Mouse (Mus musculus) ES-Bruce4 (cell line): ENCODE measurements around the gene Zfp729a.

Experiments
- CTCF ChIP-seq: IDR thresholded peaks from one replicate; pipeline ENCODE4 v1.8.1; 2011; ENCODE audit warnings: low read depth, low read length
- EP300 ChIP-seq: IDR thresholded peaks from 2 replicates; pipeline ENCODE4 v1.6.1; 2011; ENCODE audit warnings: low read depth, low read length; ENCODE audit not compliant: insufficient read depth
- POLR2A ChIP-seq: IDR thresholded peaks from one replicate; pipeline ENCODE4 v1.8.1; 2011; ENCODE audit warnings: low read length; ENCODE audit not compliant: insufficient read depth

- no peak for TF ChIP-seq POLR2A
- no peak for TF ChIP-seq CTCF
- no peak for TF ChIP-seq EP300
Observed at GRCm38 (mm10) chr13:67674902-67675301, 37.3 kb upstream of the Zfp729a start.
